Mouse (Mus musculus): ENCODE measurements at regions not wholly inside any gene's neighbourhood (a gene's known extent, or its start where the extent isn't known, plus 50 kb on each side); places are given as distances from the start of the nearest gene placed in this dataset.

- H3K9me3 ChIP-seq (ENCODE audit: low read length), result peaks cover 15% of the 10 kb centered on the region
- H3K36me3 ChIP-seq (ENCODE audit: insufficient read depth, low read length), result no peaks in the 10 kb centered on the region
- TF ChIP-seq NANOG (IDR thresholded peaks at IDR 0.05; ENCODE audit: borderline replicate concordance, low read length) (no peak), CTCF (conservative IDR thresholded peaks at IDR 0.05; ENCODE audit: low read length) (no peak), POU5F1 (IDR thresholded peaks at IDR 0.05; ENCODE audit: borderline replicate concordance, low read length) (no peak)
- no peaks in the 10 kb centered on the region for H3K4me1 ChIP-seq (replicated peaks; ENCODE audit: low read depth, low read length)
- 0 out of 2 replicates have a peak, but pooled peaks cover 4% of the 10 kb centered on the region for H3K27me3 ChIP-seq (ENCODE audit: insufficient read depth, low read length)
- no peak overlapping the region for H3K4me3 ChIP-seq (replicated peaks; ENCODE audit: low read length)
Observed at GRCm38 (mm10) chr3:133880626-133881025, 335.7 kb upstream of the Tet2 start.

- TF ChIP-seq POU5F1 (IDR thresholded peaks at IDR 0.05; ENCODE audit: borderline replicate concordance, low read length), result no peak
- no peak for TF ChIP-seq NANOG (IDR thresholded peaks at IDR 0.05; ENCODE audit: borderline replicate concordance, low read length)
- TF ChIP-seq CTCF (conservative IDR thresholded peaks at IDR 0.05; ENCODE audit: low read length), result no peak
- H3K4me1 ChIP-seq (replicated peaks; ENCODE audit: low read depth, low read length), result 0 out of 2 replicates have a peak, but pooled peaks cover 2% of the 10 kb centered on the region
- H3K4me3 ChIP-seq (replicated peaks; ENCODE audit: low read length), result no peak overlapping the region
- no peaks in the 10 kb centered on the region for H3K27me3 ChIP-seq (ENCODE audit: insufficient read depth, low read length)
- H3K9me3 ChIP-seq (ENCODE audit: low read length), result no peaks in the 10 kb centered on the region
- H3K36me3 ChIP-seq (ENCODE audit: insufficient read depth, low read length), result no peaks in the 10 kb centered on the region
Observed at GRCm38 (mm10) chr3:133901931-133902330, 334.4 kb upstream of the Cxxc4 start.

GRCm38 (mm10) chr3:133922200-133922599, 314.1 kb upstream of the Cxxc4 start:
- Histone ChIP-seq H3K4me1 (replicated peaks; ENCODE audit: low read depth, low read length) (no peaks in the 10 kb centered on the region), H3K27me3 (ENCODE audit: insufficient read depth, low read length) (no peaks in the 10 kb centered on the region), H3K36me3 (ENCODE audit: insufficient read depth, low read length) (no peaks in the 10 kb centered on the region), H3K4me3 (replicated peaks; ENCODE audit: low read length) (no peak overlapping the region), H3K9me3 (ENCODE audit: low read length) (no peaks in the 10 kb centered on the region)
- TF ChIP-seq CTCF (conservative IDR thresholded peaks at IDR 0.05; ENCODE audit: low read length) (no peak), POU5F1 (IDR thresholded peaks at IDR 0.05; ENCODE audit: borderline replicate concordance, low read length) (no peak), NANOG (IDR thresholded peaks at IDR 0.05; ENCODE audit: borderline replicate concordance, low read length) (no peak)

GRCm38 (mm10) chr3:133965322-133965721, 271.0 kb upstream of the Cxxc4 start:
- Histone ChIP-seq H3K4me1 (replicated peaks; ENCODE audit: low read depth, low read length) (no peaks in the 10 kb centered on the region), H3K4me3 (replicated peaks; ENCODE audit: low read length) (no peak overlapping the region), H3K36me3 (ENCODE audit: insufficient read depth, low read length) (no peaks in the 10 kb centered on the region), H3K27me3 (ENCODE audit: insufficient read depth, low read length) (no peaks in the 10 kb centered on the region), H3K9me3 (ENCODE audit: low read length) (no peaks in the 10 kb centered on the region)
- TF ChIP-seq NANOG (IDR thresholded peaks at IDR 0.05; ENCODE audit: borderline replicate concordance, low read length) (no peak), CTCF (conservative IDR thresholded peaks at IDR 0.05; ENCODE audit: low read length) (no peak), POU5F1 (IDR thresholded peaks at IDR 0.05; ENCODE audit: borderline replicate concordance, low read length) (no peak)

GRCm38 (mm10) chr3:133968176-133968575, 268.1 kb upstream of the Cxxc4 start:
- Histone ChIP-seq H3K4me3 (replicated peaks; ENCODE audit: low read length) (no peak overlapping the region), H3K27me3 (ENCODE audit: insufficient read depth, low read length) (no peaks in the 10 kb centered on the region), H3K4me1 (replicated peaks; ENCODE audit: low read depth, low read length) (no peaks in the 10 kb centered on the region), H3K9me3 (ENCODE audit: low read length) (no peaks in the 10 kb centered on the region), H3K36me3 (ENCODE audit: insufficient read depth, low read length) (no peaks in the 10 kb centered on the region)
- TF ChIP-seq POU5F1 (IDR thresholded peaks at IDR 0.05; ENCODE audit: borderline replicate concordance, low read length) (no peak), CTCF (conservative IDR thresholded peaks at IDR 0.05; ENCODE audit: low read length) (no peak), NANOG (IDR thresholded peaks at IDR 0.05; ENCODE audit: borderline replicate concordance, low read length) (no peak)

DNA sequence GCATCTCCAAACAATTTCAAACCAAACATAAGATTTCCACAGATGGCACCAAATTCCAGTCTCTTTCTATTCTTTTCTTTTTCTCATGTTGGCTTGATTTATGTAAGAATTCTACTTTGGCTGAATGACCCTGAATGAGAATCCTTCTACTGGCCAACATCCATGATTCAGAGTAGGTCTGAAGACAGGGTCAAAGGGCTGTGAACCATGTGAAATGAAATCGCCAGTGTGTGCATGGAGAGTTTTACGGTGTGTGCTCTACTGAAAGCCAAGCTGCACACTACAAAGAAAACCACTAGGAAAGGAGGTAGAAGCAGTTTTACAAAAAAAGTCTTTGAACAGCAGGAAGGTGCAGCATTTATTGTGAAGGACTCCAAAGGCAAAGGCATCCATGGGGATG, 263.5 kb upstream of the Cxxc4 start:
- peaks cover 8% of the 10 kb centered on the region; the same call in 1 of the 2 replicates for H3K9me3 ChIP-seq (ENCODE audit: low read length)
- H3K4me1 ChIP-seq (replicated peaks; ENCODE audit: low read depth, low read length), result no peaks in the 10 kb centered on the region
- no peaks in the 10 kb centered on the region for H3K36me3 ChIP-seq (ENCODE audit: insufficient read depth, low read length)
- no peak for TF ChIP-seq CTCF (conservative IDR thresholded peaks at IDR 0.05; ENCODE audit: low read length)
- no peak for TF ChIP-seq NANOG (IDR thresholded peaks at IDR 0.05; ENCODE audit: borderline replicate concordance, low read length)
- no peak for TF ChIP-seq POU5F1 (IDR thresholded peaks at IDR 0.05; ENCODE audit: borderline replicate concordance, low read length)
- no peak overlapping the region for H3K4me3 ChIP-seq (replicated peaks; ENCODE audit: low read length)
- no peaks in the 10 kb centered on the region for H3K27me3 ChIP-seq (ENCODE audit: insufficient read depth, low read length)

GRCm38 (mm10) chr3:133987681-133988080, 248.6 kb upstream of the Cxxc4 start:
- H3K27me3 ChIP-seq (ENCODE audit: insufficient read depth, low read length), result no peaks in the 10 kb centered on the region
- no peaks in the 10 kb centered on the region for H3K36me3 ChIP-seq (ENCODE audit: insufficient read depth, low read length)
- H3K4me3 ChIP-seq (replicated peaks; ENCODE audit: low read length), result no peak overlapping the region
- H3K4me1 ChIP-seq (replicated peaks; ENCODE audit: low read depth, low read length), result no peaks in the 10 kb centered on the region
- TF ChIP-seq POU5F1 (IDR thresholded peaks at IDR 0.05; ENCODE audit: borderline replicate concordance, low read length) (no peak), CTCF (conservative IDR thresholded peaks at IDR 0.05; ENCODE audit: low read length) (no peak), NANOG (IDR thresholded peaks at IDR 0.05; ENCODE audit: borderline replicate concordance, low read length) (no peak)
- peaks cover 22% of the 10 kb centered on the region for H3K9me3 ChIP-seq (ENCODE audit: low read length)

DNA sequence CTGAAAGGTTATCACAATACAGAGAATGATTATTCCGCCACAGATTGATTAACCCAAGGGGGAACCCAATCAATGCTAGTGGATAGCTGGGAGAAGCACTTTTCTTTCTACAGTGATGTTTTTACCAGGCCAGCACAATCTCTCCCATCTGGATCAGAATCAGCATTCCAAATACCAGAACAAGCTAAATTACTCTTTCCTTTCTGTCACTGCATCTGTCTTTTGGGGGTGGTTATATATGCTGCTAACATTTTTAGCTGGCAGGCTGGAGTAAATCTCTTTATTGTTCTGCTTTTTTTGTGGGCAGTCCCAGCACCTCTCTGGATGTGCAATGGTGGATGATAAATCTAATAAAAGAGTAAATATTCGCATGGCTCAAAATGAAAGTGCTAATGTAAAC, 242.3 kb upstream of the Cxxc4 start:
- no peaks in the 10 kb centered on the region for H3K9me3 ChIP-seq (ENCODE audit: low read length)
- no peak for TF ChIP-seq CTCF (conservative IDR thresholded peaks at IDR 0.05; ENCODE audit: low read length)
- TF ChIP-seq POU5F1 (IDR thresholded peaks at IDR 0.05; ENCODE audit: borderline replicate concordance, low read length), result no peak
- TF ChIP-seq NANOG (IDR thresholded peaks at IDR 0.05; ENCODE audit: borderline replicate concordance, low read length), result no peak
- no peak overlapping the region for H3K4me3 ChIP-seq (replicated peaks; ENCODE audit: low read length)
- no peaks in the 10 kb centered on the region for H3K36me3 ChIP-seq (ENCODE audit: insufficient read depth, low read length)
- H3K4me1 ChIP-seq (replicated peaks; ENCODE audit: low read depth, low read length), result no peaks in the 10 kb centered on the region
- no peaks in the 10 kb centered on the region for H3K27me3 ChIP-seq (ENCODE audit: insufficient read depth, low read length)

GRCm38 (mm10) chr3:133999965-134000364, 236.3 kb upstream of the Cxxc4 start:
- Histone ChIP-seq H3K27me3 (ENCODE audit: insufficient read depth, low read length) (no peaks in the 10 kb centered on the region), H3K36me3 (ENCODE audit: insufficient read depth, low read length) (no peaks in the 10 kb centered on the region), H3K4me1 (replicated peaks; ENCODE audit: low read depth, low read length) (no peaks in the 10 kb centered on the region), H3K9me3 (ENCODE audit: low read length) (no peaks in the 10 kb centered on the region), H3K4me3 (replicated peaks; ENCODE audit: low read length) (no peak overlapping the region)
- no peak for TF ChIP-seq NANOG (IDR thresholded peaks at IDR 0.05; ENCODE audit: borderline replicate concordance, low read length)
- no peak for TF ChIP-seq POU5F1 (IDR thresholded peaks at IDR 0.05; ENCODE audit: borderline replicate concordance, low read length)
- TF ChIP-seq CTCF (conservative IDR thresholded peaks at IDR 0.05; ENCODE audit: low read length), result no peak

All from E14TG2a.4 (cell line).